Mouse (Mus musculus) ES-E14 (cell line): Measurements from ENCODE around the gene Fam240a. TPM values are rescaled to one million over a fixed set of nuclear protein-coding genes. Genes with fewer than 3 reads are reported as not detected.

ENCODE experiments used
- DNase-seq: peaks from one replicate; pipeline ENCODE4 v3.0.0-alpha.2; 2013; ENCODE audit warnings: low read depth, low spot score
- H3K27ac ChIP-seq: 2 replicates; pipeline ENCODE4 v1.5.1; 2012; ENCODE audit warnings: low read depth, mild to moderate bottlenecking, low read length, moderate library complexity, mixed read lengths; ENCODE audit not compliant: poor library complexity, insufficient read depth, severe bottlenecking
- H3K36me3 ChIP-seq: 2 replicates; pipeline ENCODE4 v1.6.1; 2012; ENCODE audit warnings: mild to moderate bottlenecking, low read length, moderate library complexity, mixed read lengths; ENCODE audit not compliant: control insufficient read depth, poor library complexity, insufficient read depth, severe bottlenecking
- H3K4me1 ChIP-seq, 2 experiments: fragments of 150-350 bp in 1 of 2; sonication (generic) in 1 of 2; 2 replicates each; pipeline ENCODE4 v1.6.1; 2012; ENCODE audit warnings: low read length in 2 of 2, mild to moderate bottlenecking in 1 of 2, mixed read lengths in 1 of 2; ENCODE audit not compliant: control insufficient read depth in 2 of 2, insufficient read depth in 2 of 2, poor library complexity in 1 of 2
- H3K4me3 ChIP-seq, 2 experiments: fragments of 150-350 bp in 1 of 2; sonication (generic) in 1 of 2; 2 replicates each; pipeline ENCODE4 v1.5.1; 2012; ENCODE audit warnings: low read length in 2 of 2, low read depth in 1 of 2, mild to moderate bottlenecking in 1 of 2, mixed read lengths in 1 of 2; ENCODE audit not compliant: insufficient read depth in 1 of 2, poor library complexity in 1 of 2, severe bottlenecking in 1 of 2
- H3K9ac ChIP-seq: 2 replicates; pipeline ENCODE4 v1.6.1; 2012; ENCODE audit warnings: low read depth, mild to moderate bottlenecking, low read length, mixed read lengths; ENCODE audit not compliant: poor library complexity, insufficient read depth, severe bottlenecking
- H3K9me3 ChIP-seq: fragments of 150-350 bp; sonication (generic); 2 replicates; pipeline ENCODE4 v1.6.1; 2012; ENCODE audit warnings: low read depth, mild to moderate bottlenecking, low read length; ENCODE audit not compliant: control insufficient read depth, insufficient read depth
- CHD2 ChIP-seq: IDR thresholded peaks from 2 replicates; pipeline ENCODE4 v1.6.1; 2014; ENCODE audit warnings: mild to moderate bottlenecking, low read depth, low read length, inconsistent platforms
- HCFC1 ChIP-seq: IDR thresholded peaks from 2 replicates; pipeline ENCODE4 v1.6.1; 2012; ENCODE audit warnings: low read length, inconsistent platforms, borderline replicate concordance; ENCODE audit not compliant: insufficient read depth
- MAFK ChIP-seq: IDR thresholded peaks from 2 replicates; pipeline ENCODE4 v1.6.1; 2014; ENCODE audit warnings: mild to moderate bottlenecking, low read depth, low read length, inconsistent platforms; ENCODE audit not compliant: insufficient read depth
- ZC3H11A ChIP-seq: IDR thresholded peaks from 2 replicates; pipeline ENCODE4 v1.6.1; 2012; ENCODE audit warnings: low read depth, mild to moderate bottlenecking, inconsistent platforms, low read length, borderline replicate concordance
- ZNF384 ChIP-seq: IDR thresholded peaks from 2 replicates; pipeline ENCODE4 v1.6.1; 2012; ENCODE audit warnings: low read depth, low read length, inconsistent platforms
- in situ Hi-C, 2 experiments: fragments of 600-800 bp; cut with MboI; formaldehyde crosslinking; loops; one replicate each; pipeline ENCODE4 v1.15.1; 2025; ENCODE audit warnings: low sequenced_read_pairs in 2 of 2, inconsistent platforms in 1 of 2; ENCODE audit not compliant: unreplicated experiment in 2 of 2
- total RNA-seq: library from RNA; depleted of rRNA; stranded (reverse); fragments of 300-350 nt; gene quantifications from 2 replicates; pipeline ENCODE4 v1.2.3, GENCODE M21; 2012

The Fam240a gene
- total RNA-seq, 1 experiment, result 1.0 TPM

GRCm38 (mm10) chr9:110947261-110947661, 30.6 kb upstream of the Fam240a start:
- Histone ChIP-seq H3K4me1 (peaks cover 8 to 9% of the 10 kb centered on the region in 2 experiments; a peak in 3 of 4 replicates), H3K9ac (peak overlapping the region; percentile 89), H3K9me3 (no peaks in the 10 kb centered on the region), H3K4me3 (peak overlapping the region; percentile 69 to 83), H3K27ac (peak overlapping the region; percentile 100), H3K36me3 (peaks cover 18% of the 10 kb centered on the region)
- peak; percentile 94 for DNase-seq
- TF ChIP-seq CHD2, result peak; percentile 77
- no peak for TF ChIP-seq HCFC1
- in situ Hi-C loops, result no loop called here

- H3K9ac ChIP-seq, result peak overlapping the region; percentile 89
- peak overlapping the region; percentile 100 for H3K27ac ChIP-seq
- peak overlapping the region; percentile 69 to 83 for H3K4me3 ChIP-seq
- no peak for DNase-seq
- peaks cover 7 to 8% of the 10 kb centered on the region in 2 experiments; a peak in 3 of 4 replicates for H3K4me1 ChIP-seq
- in situ Hi-C loops, result no loop called here
- TF ChIP-seq ZNF384 (no peak), MAFK (no peak), ZC3H11A (no peak), HCFC1 (no peak), CHD2 (no peak)
- peaks cover 25% of the 10 kb centered on the region for H3K36me3 ChIP-seq
- no peaks in the 10 kb centered on the region for H3K9me3 ChIP-seq
Measured at GRCm38 (mm10) chr9:110946548-110947044, 29.9 kb upstream of the Fam240a start.

GRCm38 (mm10) chr9:110945926-110946325, 29.3 kb upstream of the Fam240a start, which contains the start of gene Tdgf1:
TSS of gene Tdgf1 (minus strand) at chr9:110946158.
- TF ChIP-seq ZC3H11A, result no peak
- no peak for TF ChIP-seq ZNF384
- no peak for TF ChIP-seq CHD2
- TF ChIP-seq MAFK, result no peak
- TF ChIP-seq HCFC1, result no peak
- H3K9me3 ChIP-seq, result no peaks in the 10 kb centered on the region
- H3K9ac ChIP-seq, result peak within 1 kb of the TSS; percentile 89
- H3K4me1 ChIP-seq, result peaks cover 6 to 7% of the 10 kb centered on the region in 2 experiments; a peak in 2 of 4 replicates
- DNase-seq, result peak; percentile 74
- H3K4me3 ChIP-seq, result peak within 1 kb of the TSS; percentile 69 to 83
- peak within 1 kb of the TSS; percentile 100 for H3K27ac ChIP-seq
- H3K36me3 ChIP-seq, result peaks cover 31% of the 10 kb centered on the region
- in situ Hi-C loops, result no loop called here

GRCm38 (mm10) chr9:110945343-110945742, 28.7 kb upstream of the Fam240a start:
- H3K27ac ChIP-seq, result peak overlapping the region; percentile 100
- no peak for DNase-seq
- H3K36me3 ChIP-seq, result peaks cover 36% of the 10 kb centered on the region
- H3K9me3 ChIP-seq, result no peaks in the 10 kb centered on the region
- TF ChIP-seq HCFC1 (no peak), ZNF384 (no peak)
- peak overlapping the region; percentile 69 to 83 for H3K4me3 ChIP-seq
- peaks cover 3 to 5% of the 10 kb centered on the region in 2 experiments; a peak in 2 of 4 replicates for H3K4me1 ChIP-seq
- peak overlapping the region; percentile 77 for H3K9ac ChIP-seq
- in situ Hi-C loops, result no loop called here

- H3K4me3 ChIP-seq, result peak overlapping the region; percentile 69 to 83
- no peaks in the 10 kb centered on the region for H3K9me3 ChIP-seq
- TF ChIP-seq CHD2 (no peak), ZC3H11A (no peak), MAFK (no peak), ZNF384 (no peak), HCFC1 (no peak)
- no peak for DNase-seq
- peak overlapping the region; percentile 77 for H3K9ac ChIP-seq
- H3K36me3 ChIP-seq, result peaks cover 40% of the 10 kb centered on the region
- H3K27ac ChIP-seq, result peak overlapping the region; percentile 100
- in situ Hi-C loops, result no loop called here
- H3K4me1 ChIP-seq, result peaks cover 3% of the 10 kb centered on the region in 2 experiments; a peak in 1 of 4 replicates
Measured at GRCm38 (mm10) chr9:110944265-110944664, 27.6 kb upstream of the Fam240a start.
